Mouse (Mus musculus): ENCODE data around the gene Gpr107. TPM values are rescaled to one million over a fixed set of nuclear protein-coding genes. Genes with fewer than 3 reads are reported as not detected.

Gpr107 gene
- total RNA-seq, 2 experiments from 2014 or later = 45.2 to 51.5 TPM

GRCm38 (mm10) chr2:31258609-31259366 is 106.7 kb downstream of the Gpr107 start:
- intact Hi-C loops (cut with DNase I) = no loop called here
- Histone ChIP-seq H3K27ac (peak overlapping the region; percentile 96), H3K4me3 (peak overlapping the region; percentile 60)

GRCm38 (mm10) chr2:31259367-31259920 is 107.3 kb downstream of the Gpr107 start:
- Histone ChIP-seq H3K4me3 (peak overlapping the region; percentile 60), H3K27ac (peak overlapping the region; percentile 96)
- intact Hi-C loops (cut with DNase I) = no loop called here
- DNase-seq (ENCODE audit: extremely low spot score in 1 of 2, low spot score in 2 of 2) = no peak
- TF ChIP-seq CTCF (IDR thresholded peaks at IDR 0.05) = no peak

More at GRCm38 (mm10) chr2:31258609-31259366, 106.7 kb downstream of the Gpr107 start:
- peak; percentile 71 to 78 for DNase-seq (ENCODE audit: extremely low spot score in 1 of 2, low spot score in 2 of 2)
- TF ChIP-seq CTCF (IDR thresholded peaks at IDR 0.05) = no peak

- no peak for TF ChIP-seq CTCF (IDR thresholded peaks at IDR 0.05)
- Histone ChIP-seq H3K27ac (peak overlapping the region; percentile 9; the same call in 1 of the 2 replicates), H3K4me3 (no peak overlapping the region)
- no peak for DNase-seq (ENCODE audit: extremely low spot score in 1 of 2, low spot score in 2 of 2)
- intact Hi-C loops (cut with DNase I) = no loop called here
Measured at GRCm38 (mm10) chr2:31260549-31260948, 108.4 kb downstream of the Gpr107 start.

GRCm38 (mm10) chr2:31263039-31263461 is 110.9 kb downstream of the Gpr107 start:
- DNase-seq (ENCODE audit: extremely low spot score in 1 of 2, low spot score in 2 of 2) = peak in 1 of 2 experiments; percentile 31
- TF ChIP-seq CTCF (IDR thresholded peaks at IDR 0.05) = no peak
- Histone ChIP-seq H3K27ac (peak overlapping the region; percentile 70), H3K4me3 (no peak overlapping the region)
- intact Hi-C loops (cut with DNase I) = no loop called here

GRCm38 (mm10) chr2:31263746-31264378 is 111.7 kb downstream of the Gpr107 start:
- intact Hi-C loops (cut with DNase I) = no loop called here

GRCm38 (mm10) chr2:31267447-31267846 is 115.3 kb downstream of the Gpr107 start:
- H3K4me3 ChIP-seq = no peak overlapping the region
- no peak for DNase-seq (ENCODE audit: extremely low spot score in 1 of 2, low spot score in 2 of 2)
- intact Hi-C loops (cut with DNase I) = no loop called here
- no peak overlapping the region for H3K27ac ChIP-seq
- TF ChIP-seq CTCF (IDR thresholded peaks at IDR 0.05) = no peak

More at GRCm38 (mm10) chr2:31263746-31264378, 111.7 kb downstream of the Gpr107 start:
- TF ChIP-seq CTCF (IDR thresholded peaks at IDR 0.05) = no peak
- H3K27ac ChIP-seq = peak overlapping the region; percentile 70
- peak; percentile 77 for DNase-seq (ENCODE audit: extremely low spot score in 1 of 2, low spot score in 2 of 2)
- H3K4me3 ChIP-seq = no peak overlapping the region

Other genes with a start within 250 kb of the Gpr107 start
- 1 to 10 TPM; 5.1 to 6.9 TPM for gene Ptges, start 222.5 kb upstream of the Gpr107 start, total RNA-seq (2021)
- gene Tor1b, start 199.4 kb upstream of the Gpr107 start, total RNA-seq (2021) = 10 to 100 TPM; 28.0 to 32.9 TPM
- gene Tor1a, start 184.4 kb upstream of the Gpr107 start, total RNA-seq (2021) = 10 to 100 TPM; 38.0 to 43.2 TPM
- 10 to 100 TPM; 65.0 to 68.6 TPM for gene BC005624, start 170.1 kb upstream of the Gpr107 start, total RNA-seq (2021)
- gene Usp20, start 170.0 kb upstream of the Gpr107 start, total RNA-seq (2021) = 10 to 100 TPM; 76.0 to 82.8 TPM
- gene Fnbp1, start 10.3 kb upstream of the Gpr107 start, total RNA-seq (2021) = 100 to 1,000 TPM in 1 of 2 experiments, 10 to 100 TPM in 1; 85.8 to 101 TPM
- gene Ncs1, start 93.5 kb downstream of the Gpr107 start, total RNA-seq (2021) = 100 to 1,000 TPM; 217 to 242 TPM
- gene Hmcn2, start 162.1 kb downstream of the Gpr107 start, total RNA-seq (2021) = under 1 TPM; 0.51 to 0.52 TPM

Data from left cerebral cortex, adult 2 months (tissue).